Mouse (Mus musculus) ES-E14 (cell line): ENCODE measurements at regions not wholly inside any gene's neighbourhood (a gene's known extent, or its start where the extent isn't known, plus 50 kb on each side); places are given as distances from the start of the nearest gene placed in this dataset.

Experiments used
- CHD2 ChIP-seq: IDR thresholded peaks from 2 replicates; pipeline ENCODE4 v1.6.1; 2014; ENCODE audit warnings: mild to moderate bottlenecking, low read depth, low read length, inconsistent platforms
- MAFK ChIP-seq: IDR thresholded peaks from 2 replicates; pipeline ENCODE4 v1.6.1; 2014; ENCODE audit warnings: mild to moderate bottlenecking, low read depth, low read length, inconsistent platforms; ENCODE audit not compliant: insufficient read depth
- ZC3H11A ChIP-seq: IDR thresholded peaks from 2 replicates; pipeline ENCODE4 v1.6.1; 2012; ENCODE audit warnings: low read depth, mild to moderate bottlenecking, inconsistent platforms, low read length, borderline replicate concordance
- ZNF384 ChIP-seq: IDR thresholded peaks from 2 replicates; pipeline ENCODE4 v1.6.1; 2012; ENCODE audit warnings: low read depth, low read length, inconsistent platforms

DNA sequence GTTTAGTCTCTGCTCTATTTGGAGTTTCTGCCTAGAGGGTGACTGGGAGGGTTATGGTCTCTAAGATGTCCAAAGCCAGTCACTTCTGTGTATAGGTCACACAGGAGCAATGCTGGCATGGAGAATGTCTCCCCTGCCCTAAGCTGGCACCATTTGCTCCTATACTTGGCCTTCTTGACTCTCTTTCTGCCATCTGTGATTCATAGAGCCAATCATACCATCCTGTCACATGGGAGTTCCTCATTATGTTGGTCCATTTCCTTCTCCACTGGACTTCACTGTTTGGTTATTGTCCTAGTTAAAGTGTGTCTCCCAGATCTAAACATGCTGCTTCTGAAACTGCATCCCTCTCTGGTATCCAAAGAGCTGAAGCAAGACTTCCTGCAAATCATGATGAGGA lies 407.3 kb downstream of the Tns1 start:
- TF ChIP-seq MAFK: no peak
- TF ChIP-seq ZNF384: no peak
- TF ChIP-seq CHD2: no peak
- no peak for TF ChIP-seq ZC3H11A
